Mouse (Mus musculus): ENCODE measurements around the gene Sik1.
"Not testable (repeated sequence)": the region's sequence is repeated elsewhere in the genome, so short reads cannot be mapped to it uniquely, and the experiment has no call there.

GRCm38 (mm10) chr17:31884676-31885075 is 29.1 kb upstream of the Sik1 start:
- TF ChIP-seq POLR2A (IDR thresholded peaks at IDR 0.05; ENCODE audit: low read depth, low read length); CTCF (IDR thresholded peaks at IDR 0.05; ENCODE audit: borderline replicate concordance, insufficient read depth, low read length): not testable (repeated sequence)

Measured in embryonic fibroblast, embryonic 13.5 days (primary cell).